Mouse (Mus musculus): ENCODE data around the gene Fxyd1.

- no peak for TF ChIP-seq GATA1 (IDR thresholded peaks at IDR 0.05; ENCODE audit: low read length)
- no peak for TF ChIP-seq TAL1 (IDR thresholded peaks at IDR 0.05; ENCODE audit: low read length)
Measured at GRCm38 (mm10) chr7:31051321-31052021, 5.5 kb downstream of the Fxyd1 start, which contains the start of gene Fxyd7.
